Mouse (Mus musculus): Measurements from ENCODE around the gene Lrp5.

DNA sequence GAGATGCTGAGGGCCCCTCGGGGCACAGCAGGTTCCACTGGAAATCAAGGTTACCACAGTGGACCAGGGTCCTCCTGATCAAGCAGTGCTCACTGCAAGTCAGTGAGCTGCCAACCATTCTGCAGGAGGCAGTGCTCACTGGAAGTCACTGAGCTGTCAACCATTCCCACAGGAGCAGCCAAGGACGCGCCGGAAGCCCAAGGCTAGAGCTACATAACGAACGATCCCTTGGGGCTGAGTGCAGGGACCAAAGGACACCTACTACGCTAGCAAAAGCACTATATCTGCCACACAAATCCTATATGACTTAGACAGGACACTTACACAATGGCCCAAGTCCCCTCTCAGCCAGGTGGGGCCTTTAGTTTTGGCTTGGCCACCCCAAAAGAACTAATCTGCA lies 5.6 kb downstream of the Lrp5 start:
- TF ChIP-seq POLR2A (IDR thresholded peaks at IDR 0.05; ENCODE audit: insufficient read depth, low read length) (no peak), CTCF (IDR thresholded peaks at IDR 0.05; ENCODE audit: low read depth, low read length) (no peak), EP300 (IDR thresholded peaks at IDR 0.05; ENCODE audit: insufficient read depth, low read depth, low read length) (no peak)

All from ES-Bruce4 (cell line).